Mouse (Mus musculus) heart, adult 18-20 months (tissue): Measurements from ENCODE around the gene Slc25a25. TPM values are rescaled to one million over a fixed set of nuclear protein-coding genes. Genes with fewer than 3 reads are reported as not detected.
A peak's percentile ranks its signal among the peaks of the same experiment; 100 is the strongest.

Experiments used
- DNase-seq, 2 experiments: peaks; one replicate each; pipeline ENCODE4 v3.0.0; 2021 to 2022; ENCODE audit warnings: mixed read lengths in 1 of 2
- total RNA-seq, 2 experiments: library from RNA; stranded (reverse); gene quantifications; 2 replicates each; pipeline ENCODE4 v1.2.3; 2021

The Slc25a25 gene
- total RNA-seq, 2 experiments from 2014 or later, result 8.4 to 11.5 TPM

DNA sequence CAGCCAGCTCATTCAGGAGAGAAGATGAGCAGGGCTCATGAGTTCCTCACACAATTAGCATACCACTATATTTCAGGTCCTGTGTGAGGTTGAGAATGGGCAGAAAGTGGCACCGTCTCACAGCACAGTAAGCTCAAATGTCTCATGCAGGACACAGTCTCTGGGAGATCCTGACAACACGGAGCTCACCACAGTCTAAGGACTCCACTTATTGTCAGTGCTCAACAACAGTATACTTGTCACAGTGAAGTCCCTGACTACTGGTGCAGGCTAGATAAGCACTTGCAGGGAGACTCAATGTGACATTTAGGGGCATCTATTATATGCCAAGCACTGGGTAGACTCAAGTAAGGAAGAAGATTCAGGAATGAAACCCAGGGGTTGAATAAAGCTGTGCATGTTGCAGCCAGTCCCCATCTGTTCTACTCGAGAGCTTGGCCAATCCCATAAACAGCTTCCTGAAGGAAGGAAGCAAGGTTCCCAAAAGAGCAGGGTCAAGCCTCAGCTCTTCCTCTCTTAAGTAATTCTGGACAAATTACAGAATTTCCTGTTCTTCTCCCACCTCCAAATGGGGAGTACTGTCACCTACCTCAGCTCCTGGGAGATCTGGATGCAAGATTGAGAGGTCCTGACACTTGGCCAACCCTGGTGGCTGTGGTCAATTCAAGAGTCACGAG lies 21.9 kb downstream of the Slc25a25 start:
- DNase-seq, result no peak

DNA sequence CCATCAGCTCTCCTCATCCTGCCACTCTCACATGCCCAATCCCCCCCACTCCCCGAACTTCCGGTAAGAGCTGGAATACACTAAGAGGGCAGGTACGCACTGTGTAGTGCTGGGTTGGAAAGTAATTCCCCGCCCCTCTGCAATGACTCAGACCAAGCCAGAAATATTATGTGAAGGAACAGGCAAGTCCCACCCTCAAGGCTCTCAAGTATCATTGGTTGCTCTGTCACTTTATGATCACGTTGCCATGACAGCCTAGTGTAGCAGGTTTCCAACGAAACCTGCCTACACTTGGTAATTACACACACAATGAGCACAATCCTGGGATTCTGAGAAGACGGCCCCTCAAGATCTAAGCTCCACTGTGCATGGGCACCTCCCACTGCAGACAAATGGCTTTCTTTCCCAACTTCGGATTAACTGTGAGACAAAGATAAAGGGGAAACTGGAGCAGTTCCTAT lies 23.0 kb downstream of the Slc25a25 start:
- no peak for DNase-seq

DNA sequence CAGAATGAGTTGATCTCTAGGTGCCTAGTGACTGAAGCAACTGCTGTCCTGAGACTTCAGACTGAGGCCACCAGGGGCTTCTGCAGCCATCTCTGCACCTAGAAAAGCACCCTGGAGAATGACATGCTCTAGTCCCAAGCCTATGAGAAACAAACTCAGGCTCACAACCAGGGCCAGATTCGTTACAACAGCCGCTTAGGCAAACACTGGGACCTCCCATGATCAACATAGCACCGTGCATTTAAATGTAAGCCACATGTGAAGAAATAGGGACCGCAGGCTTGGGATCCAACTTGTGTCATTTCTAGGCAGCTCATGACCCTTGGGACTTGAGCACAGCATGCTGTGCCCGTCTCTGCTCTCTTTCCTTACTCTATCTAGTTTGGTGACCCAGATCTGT lies 23.5 kb downstream of the Slc25a25 start:
- no peak for DNase-seq

DNA sequence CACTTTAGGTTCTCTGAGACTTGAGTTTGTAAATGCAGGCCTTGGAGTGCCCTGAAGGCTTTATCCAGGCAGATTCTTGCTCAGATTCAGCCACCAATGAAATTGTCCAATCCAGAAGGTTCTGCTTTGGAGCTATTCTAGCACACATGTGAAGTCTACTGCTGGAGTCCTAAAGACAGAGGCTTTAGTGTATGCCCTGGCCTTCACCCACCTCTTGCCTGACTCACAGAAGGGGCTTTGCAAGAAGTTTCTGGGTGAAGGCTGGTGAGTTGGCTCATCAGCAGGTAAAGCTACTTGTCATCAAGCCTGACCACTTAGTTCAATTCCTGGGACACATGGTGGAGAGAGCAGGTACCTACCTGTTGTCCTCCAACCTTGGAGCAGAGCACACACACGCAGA lies 25.1 kb downstream of the Slc25a25 start:
- no peak for DNase-seq

DNA sequence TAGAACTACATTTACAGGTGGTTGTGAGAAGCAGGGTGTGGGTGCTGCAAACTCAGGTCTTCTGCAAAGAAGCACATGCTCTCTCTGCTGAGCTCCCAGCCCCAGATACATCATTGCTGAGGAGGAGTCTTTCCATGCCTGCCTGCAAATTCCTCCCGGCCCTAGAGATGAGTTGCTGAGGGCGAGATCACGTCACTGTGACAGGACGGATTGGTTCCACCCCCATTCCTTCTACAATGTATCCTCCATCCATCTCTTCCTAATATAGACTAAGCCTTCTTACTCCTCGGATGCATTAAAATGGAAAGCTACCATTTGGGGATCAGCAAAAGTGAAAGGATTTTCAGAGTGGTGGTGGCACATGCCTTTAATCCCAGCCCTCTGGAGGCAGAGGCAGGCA lies 25.7 kb downstream of the Slc25a25 start:
- no peak for DNase-seq

DNA sequence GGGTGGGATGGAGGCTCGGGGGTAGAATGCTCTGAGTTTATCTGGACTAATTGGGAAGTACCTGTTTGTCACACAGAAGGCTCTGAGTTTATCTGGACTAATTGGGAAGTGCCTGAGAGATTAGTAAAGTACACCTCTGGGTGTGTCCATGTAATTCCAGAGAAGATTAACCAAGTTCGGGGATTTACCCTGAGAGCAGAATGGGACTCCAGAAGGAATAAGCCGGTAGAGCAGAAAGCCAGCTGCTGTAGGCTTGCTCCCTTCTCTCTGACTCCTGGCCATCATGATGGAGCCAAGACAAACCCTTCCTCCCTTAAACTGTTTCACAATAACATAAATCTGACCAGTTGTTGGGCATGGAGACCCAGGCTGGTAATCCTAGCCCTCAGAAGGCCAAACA lies 26.4 kb downstream of the Slc25a25 start:
- DNase-seq, result no peak

DNA sequence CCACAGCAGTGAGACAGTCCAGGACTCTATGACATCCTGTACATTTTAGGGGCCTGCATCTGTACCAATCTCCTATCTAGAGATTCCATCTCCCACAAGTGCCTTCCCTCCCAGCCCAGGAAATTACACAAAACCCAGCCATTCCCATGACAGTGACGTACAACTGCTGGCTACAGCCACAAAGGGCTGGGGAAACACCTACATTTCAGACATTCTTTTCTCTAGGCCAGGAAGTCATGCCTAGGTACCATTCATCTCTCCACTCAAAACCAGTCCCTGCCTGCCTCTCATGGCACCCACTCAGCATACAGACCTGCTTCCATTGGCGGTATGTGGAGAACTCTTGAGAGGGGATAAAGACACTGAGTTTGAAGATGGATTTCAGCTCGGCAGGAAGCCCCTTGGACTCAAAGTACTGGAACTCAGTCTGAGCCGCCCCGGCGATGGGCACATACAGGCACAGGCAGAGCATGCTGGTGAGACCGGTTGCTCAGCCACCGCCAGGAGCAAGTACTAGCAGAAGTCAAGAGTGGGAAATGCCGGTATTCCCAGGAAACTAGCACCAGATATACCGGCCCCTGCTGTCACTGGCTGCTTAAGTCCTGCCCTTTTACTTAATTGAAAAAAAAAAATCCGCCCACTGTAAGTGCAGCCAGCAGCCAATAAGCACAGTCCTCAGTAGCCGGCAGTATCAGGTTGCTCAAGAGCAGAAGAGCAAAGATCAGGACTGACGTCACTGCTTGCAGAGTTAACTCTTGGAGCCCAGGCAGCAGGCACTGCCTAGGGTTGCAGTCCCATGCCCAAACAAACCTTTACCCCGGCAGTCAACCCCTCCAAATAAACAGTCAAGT lies 27.5 kb downstream of the Slc25a25 start:
- DNase-seq, result peak; percentile 83 to 91

GRCm38 (mm10) chr2:32421851-32422251 lies 29.4 kb downstream of the Slc25a25 start:
- peak in 1 of 2 experiments; percentile 43 for DNase-seq

DNA sequence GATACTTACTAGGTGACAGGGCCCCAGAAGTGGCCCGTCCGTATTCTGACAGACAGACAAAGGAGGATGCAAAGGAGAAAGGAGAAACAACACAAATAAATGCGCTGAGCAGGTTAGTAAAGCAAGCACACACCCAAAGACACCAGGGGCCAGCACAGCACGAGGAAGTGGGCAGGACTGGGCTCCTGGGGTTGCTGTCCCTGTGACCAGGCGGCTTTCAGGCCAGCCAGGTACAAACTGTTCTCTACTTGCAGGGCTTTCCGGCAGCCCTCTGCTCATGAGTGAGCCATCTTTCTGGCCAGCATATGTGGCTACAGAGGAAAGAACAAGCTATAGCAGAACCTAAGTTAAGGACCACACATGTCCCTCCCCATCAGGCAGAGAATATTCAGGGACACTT lies 30.6 kb downstream of the Slc25a25 start:
- peak in 1 of 2 experiments; percentile 55 for DNase-seq

- DNase-seq, result no peak
Measured at GRCm38 (mm10) chr2:32420066-32420608, 31.1 kb downstream of the Slc25a25 start.

DNA sequence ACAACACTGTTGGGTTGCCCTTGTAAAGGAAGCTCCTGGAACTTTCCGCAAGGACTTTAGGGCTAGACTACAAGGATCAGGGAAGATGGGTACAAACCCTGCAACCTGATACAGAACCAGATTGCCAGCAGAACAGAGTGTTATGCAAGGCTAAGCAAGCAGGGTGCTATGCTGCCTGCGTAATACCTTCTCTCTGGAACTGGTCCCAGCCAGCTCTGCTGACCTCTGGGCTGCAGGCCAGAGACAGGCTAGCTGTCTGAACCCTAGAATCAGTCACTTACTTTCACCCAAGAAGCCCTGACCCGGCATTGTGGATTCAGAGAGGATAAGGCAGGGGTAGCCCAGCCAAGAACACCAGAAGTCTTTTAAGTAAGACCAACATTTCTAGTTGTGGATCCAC lies 31.9 kb downstream of the Slc25a25 start:
- peak; percentile 86 to 89 for DNase-seq

DNA sequence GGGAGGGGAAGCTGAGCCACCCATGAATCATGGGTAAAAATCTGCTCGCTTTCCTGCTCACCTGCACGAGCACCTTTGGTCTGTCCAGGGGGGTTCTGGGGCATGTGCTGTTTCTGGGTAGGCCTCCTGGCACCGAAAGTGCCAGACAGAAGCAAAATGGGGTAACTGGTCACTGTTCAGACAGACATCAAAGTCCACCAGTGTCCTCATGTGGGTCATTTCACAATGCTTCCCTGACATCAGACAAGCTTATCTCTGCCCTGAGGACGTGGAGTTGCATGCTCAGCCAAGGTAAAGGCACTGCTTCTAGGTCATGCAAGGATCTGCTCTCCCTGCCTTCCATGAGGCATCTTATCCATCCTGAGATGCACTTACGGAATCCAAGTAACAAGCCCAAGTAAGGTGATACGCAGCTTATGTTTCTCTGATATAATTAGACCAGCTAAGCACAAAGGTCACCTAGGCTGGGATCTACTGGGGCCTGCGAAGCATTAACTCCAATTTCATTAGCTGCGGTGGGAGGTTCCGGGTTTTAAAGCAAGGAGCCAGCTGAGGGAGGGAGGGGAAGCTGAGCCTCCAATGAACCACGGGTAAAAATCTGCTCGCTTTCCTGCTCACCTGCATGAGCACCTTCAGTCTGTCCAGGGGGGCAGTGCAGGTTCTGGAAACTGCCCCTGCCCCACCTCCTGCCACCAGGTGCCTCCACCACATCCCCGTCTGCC lies 32.7 kb downstream of the Slc25a25 start:
- DNase-seq, result no peak

- DNase-seq, result no peak
Measured at GRCm38 (mm10) chr2:32417486-32417885, 33.8 kb downstream of the Slc25a25 start.

DNA sequence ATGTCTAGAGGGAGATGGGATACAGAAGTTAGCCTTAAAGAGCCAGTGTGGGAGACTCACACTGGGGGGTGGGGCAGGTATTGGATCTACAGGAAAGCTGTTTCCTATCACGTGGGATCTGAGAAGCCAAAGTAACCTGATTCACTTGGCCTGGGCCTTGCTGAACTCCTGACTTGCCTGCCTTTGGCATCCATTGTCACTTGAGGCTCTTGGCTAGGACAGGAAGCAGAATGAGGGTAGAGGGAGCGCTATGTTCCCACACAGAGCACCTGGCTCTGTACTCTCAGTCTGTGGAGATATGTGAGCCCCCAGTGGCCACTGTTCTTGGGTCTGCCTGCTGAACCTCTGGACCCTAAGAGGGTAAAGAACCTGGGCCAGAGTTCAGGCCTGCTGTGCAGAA lies 34.7 kb downstream of the Slc25a25 start:
- DNase-seq, result no peak

GRCm38 (mm10) chr2:32415801-32416200 lies 35.4 kb downstream of the Slc25a25 start:
- DNase-seq, result no peak

GRCm38 (mm10) chr2:32413936-32414335 lies 37.3 kb downstream of the Slc25a25 start:
- DNase-seq, result no peak

DNA sequence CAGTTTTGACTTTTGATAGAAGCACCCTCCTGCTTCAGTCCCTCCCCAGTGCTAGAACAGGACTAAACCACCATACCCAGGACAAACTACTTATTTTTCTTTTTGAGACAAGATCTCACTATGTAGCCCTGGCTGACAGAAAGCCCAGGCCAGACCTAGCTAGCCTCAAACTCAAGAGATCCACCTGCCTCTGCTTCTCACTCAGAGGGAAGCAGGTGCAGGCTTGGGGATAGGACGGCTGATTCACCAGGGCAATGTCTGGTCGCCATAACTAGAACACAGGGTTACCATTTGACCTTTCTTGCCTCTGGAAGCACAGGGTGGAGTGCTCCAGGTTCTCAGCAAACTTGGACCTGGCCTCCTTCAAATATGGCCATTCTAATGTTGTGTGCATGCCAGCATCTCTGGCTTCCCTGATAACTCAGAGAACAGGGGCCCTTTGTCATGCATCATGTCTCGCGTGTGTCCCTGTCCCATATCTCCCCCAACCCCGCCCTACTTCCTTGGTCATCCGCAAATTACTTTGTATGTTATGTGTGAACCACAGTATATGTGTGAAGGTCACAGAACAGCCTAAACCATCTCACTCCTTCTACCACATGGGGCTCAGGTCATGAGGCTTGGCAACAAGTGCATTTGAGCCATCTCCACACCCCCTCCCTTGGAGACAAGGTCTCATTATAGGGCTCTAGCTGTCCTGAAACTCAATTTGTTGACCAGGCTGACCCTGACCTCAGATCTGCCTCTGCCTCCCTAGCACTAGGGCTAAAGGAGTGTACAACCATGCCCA lies 38.3 kb downstream of the Slc25a25 start:
- DNase-seq, result no peak

- DNase-seq, result no peak
Measured at GRCm38 (mm10) chr2:32411407-32411806, 39.8 kb downstream of the Slc25a25 start.

GRCm38 (mm10) chr2:32408429-32409424 lies 42.5 kb downstream of the Slc25a25 start:
- DNase-seq, result no peak

- no peak for DNase-seq
Measured at GRCm38 (mm10) chr2:32407144-32407824, 44.0 kb downstream of the Slc25a25 start.
